Comparison of ENCODE assay signal across 8 mouse cellular contexts in the genomic region with DNA sequence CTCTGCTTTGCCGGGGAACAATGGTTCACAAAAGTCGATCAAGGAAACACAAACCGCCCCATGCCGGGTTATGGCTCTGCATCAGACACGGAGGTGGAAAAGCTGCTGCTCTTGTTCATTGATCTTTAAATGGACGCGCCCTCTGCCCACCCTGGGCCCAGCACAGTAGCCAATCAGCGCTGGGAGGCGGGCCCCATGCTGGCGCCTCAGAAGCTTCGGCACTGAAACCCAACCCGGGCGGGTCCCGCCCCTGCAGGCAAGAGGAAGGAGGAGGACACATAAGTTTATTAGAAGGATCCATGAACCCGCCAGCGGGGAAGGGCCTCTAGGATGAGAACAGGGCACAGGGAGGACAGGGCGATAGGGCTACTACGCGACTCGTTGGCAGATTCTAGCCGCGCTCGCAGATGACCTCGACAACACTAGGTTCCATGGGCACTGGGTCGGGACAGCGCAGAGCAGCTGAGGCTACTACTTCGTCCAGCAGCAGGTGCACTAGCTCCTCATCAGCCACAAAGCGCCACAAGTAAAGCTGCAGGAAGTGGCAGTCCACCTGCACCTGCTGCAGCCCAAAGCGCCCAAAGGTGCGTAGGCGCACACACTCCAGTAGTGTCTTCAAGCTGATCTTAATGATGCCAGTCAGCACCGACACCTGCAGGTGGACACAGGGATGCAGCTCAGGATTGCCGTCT. TPM values are rescaled to one million over a fixed set of nuclear protein-coding genes. Genes with fewer than 3 reads are reported as not detected.
DNase-seq lines count a peak whose midpoint lies in the region; ATAC-seq lines count a peak whose summit lies in the region.

A gene (minus strand): TSS at position 650 of the 692 bp plus-strand sequence.

- 7% methylated on average over 33 of the region's 33 CpGs for WGBS in hindbrain, embryonic 15.5 days

- H3K36me3 ChIP-seq in hindbrain, embryonic 15.5 days, result peaks cover 29% of the 10 kb centered on the region

- no peaks in the 10 kb centered on the region for H3K9me3 ChIP-seq in hindbrain, embryonic 15.5 days

- H3K9ac ChIP-seq in hindbrain, embryonic 15.5 days, result peak within 1 kb of the TSS; percentile 84

- peak; percentile 91 for ATAC-seq in hindbrain, embryonic 15.5 days (ENCODE audit: low FRiP score, low read depth)

- peak within 1 kb of the TSS; percentile 94 for H3K4me2 ChIP-seq in hindbrain, embryonic 15.5 days

- H3K27me3 ChIP-seq in hindbrain, embryonic 15.5 days, result no peaks in the 10 kb centered on the region

- H3K27ac ChIP-seq in hindbrain, embryonic 15.5 days (replicated peaks), result peak within 1 kb of the TSS; percentile 88

- peak within 1 kb of the TSS; percentile 61 for H3K4me3 ChIP-seq in hindbrain, embryonic 15.5 days

- peak; percentile 78 for DNase-seq in WW6 (ENCODE audit: low read depth, low spot score)
- peak; percentile 78 to 86 for DNase-seq in cerebellum, postnatal 36 days
- DNase-seq in gastrocnemius, adult 18-20 months (ENCODE audit: low spot score), result peak; percentile 91
- DNase-seq in left cerebral cortex, adult 11 months (ENCODE audit: low spot score), result peak; percentile 77
- peak; percentile 92 to 95 for DNase-seq in lung, postnatal 4 days
- DNase-seq in right cerebral cortex, adult 2 months (ENCODE audit: low spot score in 2 of 2), result peak; percentile 85 to 87
- peak; percentile 64 for DNase-seq in urinary bladder, postnatal 10 days (ENCODE audit: low spot score)

- H3K4me1 ChIP-seq in hindbrain, embryonic 15.5 days (replicated peaks), result peaks cover 43% of the 10 kb centered on the region

RNA-seq across cellular contexts. Expression of the gene that starts here (rescaled TPM):
- total RNA-seq in gastrocnemius, adult 18-20 months (2021), result 1 to 10 TPM; 5.9 to 6.2 TPM
- 58.6 and 60.1 TPM in 2 replicates for polyA plus RNA-seq in hindbrain, embryonic 15.5 days (2015; fragmentation: Nextera tagmentation; extraction: Ambion mirVana)

Comparison
In these comparisons a context has a peak if more than half of its experiments do, and no peak if none do; other contexts are left out.
1. Peak in every context shown above with its lines: DNase-seq, ATAC-seq, H3K4me3 ChIP-seq and H3K27ac ChIP-seq.